8 mouse cellular contexts compared by ENCODE assay signal in the genomic region with DNA sequence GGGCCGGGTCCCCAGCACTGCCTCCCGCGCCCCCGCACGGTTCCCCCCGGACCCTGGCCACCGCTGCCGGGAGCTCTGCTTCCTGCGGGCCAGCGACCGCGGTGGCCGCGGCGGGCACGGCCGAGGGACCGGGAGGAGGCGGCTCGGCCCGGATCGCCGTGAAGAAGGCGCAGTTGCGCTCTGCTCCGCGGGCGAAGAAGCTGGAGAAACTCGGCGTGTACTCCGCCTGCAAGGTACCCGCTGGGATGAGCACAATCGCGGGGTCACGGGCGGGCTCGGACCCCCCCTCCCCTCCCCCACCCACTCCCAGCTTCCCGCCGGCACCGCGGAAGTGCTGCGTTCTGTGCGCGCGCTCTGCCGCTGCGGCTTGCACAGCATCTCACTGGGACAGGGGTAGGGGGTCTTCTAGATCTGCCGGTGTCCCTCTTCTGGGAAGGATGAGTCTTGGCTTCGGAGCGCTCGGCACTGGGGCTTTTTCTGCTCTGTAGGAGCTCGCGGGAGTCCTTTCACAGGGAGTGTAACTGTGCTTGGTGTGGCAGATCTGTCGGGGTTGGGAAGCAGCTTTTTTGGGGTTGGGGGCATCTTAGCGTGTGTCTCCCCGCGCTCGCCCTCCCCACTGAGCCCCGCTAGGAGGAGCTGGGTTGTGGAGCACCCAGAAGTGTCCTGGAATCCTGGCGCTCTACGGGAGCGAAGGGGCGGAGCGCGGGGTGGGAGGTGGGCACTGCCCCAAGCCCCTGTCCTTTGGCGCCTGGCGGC. TPM values are rescaled to one million over a fixed set of nuclear protein-coding genes. Genes with fewer than 3 reads are reported as not detected.
DNase-seq lines count a peak whose midpoint lies in the region; ATAC-seq lines count a peak whose summit lies in the region.

No protein-coding gene starts in this region.

- H3K27ac ChIP-seq in intestine, embryonic 15.5 days: peak overlapping the region; percentile 97
- H3K27ac ChIP-seq in limb, embryonic 15.5 days: peak overlapping the region; percentile 94
- peak overlapping the region; percentile 97 for H3K27ac ChIP-seq in midbrain, embryonic 16.5 days (ENCODE audit: low read length)

- under 1% methylated on average over 63 of the region's 67 CpGs for WGBS in intestine, embryonic 15.5 days
- 0% methylated on average over 63 of the region's 67 CpGs for WGBS in limb, embryonic 15.5 days
- under 1% methylated on average over 54 of the region's 67 CpGs for WGBS in midbrain, embryonic 16.5 days

- H3K9ac ChIP-seq in intestine, embryonic 15.5 days: peak overlapping the region; percentile 87
- peak overlapping the region; percentile 91 for H3K9ac ChIP-seq in limb, embryonic 15.5 days
- H3K9ac ChIP-seq in midbrain, embryonic 16.5 days (ENCODE audit: low read depth, low read length): peak overlapping the region; percentile 96

- intact Hi-C loops in gastrocnemius, postnatal 14 days (cut with DNase I; ENCODE audit: low total_unique reads): no loop called here

- DNase-seq in adrenal gland, adult (ENCODE audit: inconsistent age in 2 of 2, low spot score in 1 of 2): peak; percentile 77 to 91
- DNase-seq in adrenal gland, adult 8-10 months: no peak
- DNase-seq in cerebellum, postnatal 25 days: peak; percentile 78 to 82
- DNase-seq in gastrocnemius, postnatal 14 days: peak; percentile 53
- peak; percentile 56 to 87 for DNase-seq in spleen, postnatal 4 days (ENCODE audit: low spot score in 2 of 2)

- peak; percentile 73 for ATAC-seq in intestine, embryonic 15.5 days
- ATAC-seq in limb, embryonic 15.5 days (ENCODE audit: insufficient number of reproducible peaks, low FRiP score, low TSS enrichment, low read depth): peak; percentile 49
- peak; percentile 80 for ATAC-seq in midbrain, embryonic 16.5 days

- no peaks in the 10 kb centered on the region for H3K36me3 ChIP-seq in intestine, embryonic 15.5 days
- H3K36me3 ChIP-seq in limb, embryonic 15.5 days: no peaks in the 10 kb centered on the region
- no peaks in the 10 kb centered on the region for H3K36me3 ChIP-seq in midbrain, embryonic 16.5 days (ENCODE audit: control insufficient read depth, insufficient read depth, low read length)

- H3K27me3 ChIP-seq in intestine, embryonic 15.5 days (replicated peaks): no peaks in the 10 kb centered on the region
- no peaks in the 10 kb centered on the region for H3K27me3 ChIP-seq in limb, embryonic 15.5 days
- no peaks in the 10 kb centered on the region for H3K27me3 ChIP-seq in midbrain, embryonic 16.5 days (ENCODE audit: control insufficient read depth, insufficient read depth, low read depth, low read length)

- peaks cover 13% of the 10 kb centered on the region for H3K4me1 ChIP-seq in intestine, embryonic 15.5 days (replicated peaks)
- H3K4me1 ChIP-seq in limb, embryonic 15.5 days: peaks cover 22% of the 10 kb centered on the region
- peaks cover 25% of the 10 kb centered on the region for H3K4me1 ChIP-seq in midbrain, embryonic 16.5 days (ENCODE audit: control insufficient read depth, insufficient read depth, low read length)

- H3K9me3 ChIP-seq in intestine, embryonic 15.5 days: no peaks in the 10 kb centered on the region
- H3K9me3 ChIP-seq in limb, embryonic 15.5 days: no peaks in the 10 kb centered on the region
- H3K9me3 ChIP-seq in midbrain, embryonic 16.5 days (replicated peaks; ENCODE audit: control insufficient read depth, low read length, poor library complexity, severe bottlenecking): no peaks in the 10 kb centered on the region

- H3K4me2 ChIP-seq in intestine, embryonic 15.5 days (replicated peaks): peak overlapping the region; percentile 86
- peak overlapping the region; percentile 93 for H3K4me2 ChIP-seq in limb, embryonic 15.5 days
- peak overlapping the region; percentile 77 for H3K4me2 ChIP-seq in midbrain, embryonic 16.5 days (ENCODE audit: low read length)

- peak overlapping the region; percentile 84 for H3K4me3 ChIP-seq in intestine, embryonic 15.5 days (replicated peaks)
- H3K4me3 ChIP-seq in limb, embryonic 15.5 days: peak overlapping the region; percentile 83
- peak overlapping the region; percentile 88 for H3K4me3 ChIP-seq in midbrain, embryonic 16.5 days (ENCODE audit: low read depth, low read length)

RNA-seq across cellular contexts. Expression of gene Kat2b, which starts 0.9 kb away (rescaled TPM):
- total RNA-seq in adrenal gland, adult 8-10 months (2022): 100 to 1,000 TPM in 1 of 4 experiments, 10 to 100 TPM in 3; 77.7 to 105 (median 82.5) TPM
- 10 to 100 TPM; 31.5 to 40.9 TPM for total RNA-seq in gastrocnemius, postnatal 14 days (2021)
- polyA plus RNA-seq in intestine, embryonic 15.5 days (2015; fragmentation: Nextera tagmentation; extraction: Ambion mirVana): 3.7 and 4.3 TPM in 2 replicates
- polyA plus RNA-seq in limb, embryonic 15.5 days (2015; fragmentation: Nextera tagmentation; extraction: Ambion mirVana): 6.5 and 6.6 TPM in 2 replicates
- polyA plus RNA-seq in midbrain, embryonic 16.5 days (2015; fragmentation: Nextera tagmentation; extraction: Ambion mirVana): 7.2 and 8.7 TPM in 2 replicates

RNA-seq across cellular contexts. Expression of gene Pp2d1, which starts 28.3 kb away (rescaled TPM):
- not detected for total RNA-seq in adrenal gland, adult 8-10 months (2022)
- total RNA-seq in gastrocnemius, postnatal 14 days (2021): not detected
- 0.11 and 0.29 TPM in 2 replicates for polyA plus RNA-seq in intestine, embryonic 15.5 days (2015; fragmentation: Nextera tagmentation; extraction: Ambion mirVana)
- 0.19 and 0.20 TPM in 2 replicates for polyA plus RNA-seq in limb, embryonic 15.5 days (2015; fragmentation: Nextera tagmentation; extraction: Ambion mirVana)
- 0.46 and 0.50 TPM in 2 replicates for polyA plus RNA-seq in midbrain, embryonic 16.5 days (2015; fragmentation: Nextera tagmentation; extraction: Ambion mirVana)
